Mouse (Mus musculus) liver, adult 2 months (tissue): Measurements from ENCODE around the gene Ppp2r2c.

ENCODE experiments used
- CTCF ChIP-seq: fragments of 200-500 bp; IDR thresholded peaks from 2 replicates; pipeline ENCODE4 v1.5.1; 2011; ENCODE audit warnings: low read depth, low read length, control low read depth
- POLR2A ChIP-seq: fragments of 200-500 bp; IDR thresholded peaks from 2 replicates; pipeline ENCODE4 v1.6.1; 2011; ENCODE audit warnings: low read length, control low read depth; ENCODE audit not compliant: insufficient read depth; ENCODE audit errors: extremely low read depth

GRCm38 (mm10) chr5:36880622-36881021 lies 12.3 kb downstream of the Ppp2r2c start:
- TF ChIP-seq POLR2A (no peak), CTCF (no peak)
